Mouse (Mus musculus) spleen, adult 10 weeks (tissue): Measurements from ENCODE around the gene Zdhhc3. TPM values are rescaled to one million over a fixed set of nuclear protein-coding genes. Genes with fewer than 3 reads are reported as not detected.

Experiments used
- polyA plus RNA-seq: library from polyadenylated mRNA; stranded (reverse); fragments of 350-450 nt; fragmentation: Illumina TruSeq; extraction: RNeasy Lipid Tissue Mini Kit (QIAGEN cat#74804); gene quantifications from one replicate; pipeline ENCODE4 v1.2.3, GENCODE M21; 2015; ENCODE audit warnings: low replicate concordance; ENCODE audit not compliant: insufficient read depth

The Zdhhc3 gene
- polyA plus RNA-seq = 42.2 TPM

DNA sequence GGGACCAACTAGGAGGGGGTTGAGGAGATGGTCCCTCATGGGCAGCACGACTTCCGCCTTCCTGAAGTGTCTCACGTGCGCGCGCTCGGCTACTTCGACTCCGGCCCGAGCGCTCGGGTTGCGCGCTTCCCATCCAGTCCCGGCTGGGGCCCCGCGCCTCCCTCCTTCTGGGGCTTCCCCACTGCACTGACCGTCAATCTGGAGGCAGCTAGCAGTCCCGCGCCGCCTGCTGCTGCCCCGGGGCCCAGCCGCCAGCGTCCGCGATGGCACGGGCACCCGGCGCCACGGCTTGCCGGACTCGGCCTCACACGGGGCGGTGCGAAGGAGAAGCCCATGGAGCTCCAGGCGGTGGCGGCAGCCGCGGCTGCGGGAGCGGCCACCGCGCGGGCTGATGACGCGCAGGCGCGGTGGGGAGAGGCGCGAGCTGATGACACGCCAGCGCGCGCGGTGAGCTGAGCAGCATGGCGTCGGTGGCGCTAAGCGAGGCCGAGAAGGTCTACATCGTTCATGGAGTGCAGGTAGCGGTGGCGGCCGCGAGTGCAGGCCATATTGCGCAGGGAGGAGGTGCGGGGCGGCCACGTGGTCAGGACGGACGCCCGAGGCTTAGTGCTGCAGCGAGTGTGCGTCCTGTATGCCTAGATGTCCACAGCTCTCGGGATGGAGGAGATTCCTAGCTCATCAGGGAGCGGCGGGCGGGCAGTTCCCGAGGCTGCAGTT is at the start of gene Zdhhc3, which contains the start of gene Exosc7:
Zdhhc3 (minus strand) TSS at position 401 of the 717 bp plus-strand sequence.
Exosc7 (plus strand) TSS at position 411 of the 717 bp plus-strand sequence.

DNA sequence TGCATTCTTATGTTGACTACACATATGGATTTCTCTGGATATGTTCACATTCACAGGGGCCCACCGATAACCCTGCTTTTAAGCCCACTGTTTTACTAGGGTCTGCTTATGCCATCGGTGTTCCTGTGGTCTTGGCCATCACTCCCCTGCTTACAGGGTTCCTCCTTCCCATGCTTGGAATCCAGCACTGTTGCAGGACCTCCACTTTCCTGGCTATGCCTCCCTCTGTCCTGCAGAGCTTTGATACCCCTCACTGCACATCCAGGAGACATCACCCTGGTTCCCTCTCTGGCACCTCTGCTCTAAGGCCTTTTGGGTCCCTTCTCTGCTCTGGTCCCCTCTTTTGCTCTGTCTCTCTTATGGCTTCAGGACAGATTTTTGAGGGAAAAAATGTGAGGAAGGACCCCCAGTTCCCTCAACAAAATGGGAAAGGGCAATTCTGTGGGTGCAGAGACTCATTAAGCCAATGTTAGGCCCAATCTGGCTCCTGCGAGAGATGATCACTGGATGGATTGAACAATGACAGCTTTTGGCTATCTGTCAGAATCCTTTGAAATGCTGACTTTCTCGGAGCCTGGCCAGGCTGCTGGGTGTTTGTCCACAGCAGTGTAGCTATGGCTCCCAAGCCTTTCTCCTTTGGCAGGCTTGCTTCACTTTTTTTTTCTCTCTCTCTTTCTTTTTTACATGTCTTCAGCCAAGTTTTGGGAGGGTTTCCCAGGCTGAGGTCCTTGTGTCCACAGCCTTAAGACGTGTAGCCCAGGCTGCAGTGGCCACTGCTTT is 37.4 kb upstream of the Zdhhc3 start, which contains the start of gene Clec3b:
Clec3b (plus strand) TSS at position 706 of the 780 bp plus-strand sequence.

DNA sequence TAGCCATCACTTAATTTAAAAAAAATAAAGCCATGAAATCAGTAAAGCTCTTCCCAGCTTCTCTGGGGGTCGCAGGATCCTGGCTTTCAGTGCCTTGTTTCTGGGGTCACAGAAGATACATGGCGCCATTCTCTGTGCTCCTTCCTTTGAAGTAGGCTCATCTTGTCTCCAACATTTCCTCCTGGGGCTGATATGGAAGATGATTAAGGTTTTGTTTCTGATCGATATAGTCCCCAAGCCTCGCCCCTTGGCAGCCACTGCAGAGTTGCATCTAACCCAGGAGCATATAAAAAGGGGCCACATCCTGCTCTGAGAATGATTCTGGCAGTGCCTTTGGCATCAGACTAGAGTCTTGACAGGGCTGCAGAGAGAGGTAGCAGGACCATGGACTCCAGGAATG is 78.6 kb downstream of the Zdhhc3 start, which contains the start of gene Tgm4:
Tgm4 (plus strand) TSS at position 301 of the 400 bp plus-strand sequence.

DNA sequence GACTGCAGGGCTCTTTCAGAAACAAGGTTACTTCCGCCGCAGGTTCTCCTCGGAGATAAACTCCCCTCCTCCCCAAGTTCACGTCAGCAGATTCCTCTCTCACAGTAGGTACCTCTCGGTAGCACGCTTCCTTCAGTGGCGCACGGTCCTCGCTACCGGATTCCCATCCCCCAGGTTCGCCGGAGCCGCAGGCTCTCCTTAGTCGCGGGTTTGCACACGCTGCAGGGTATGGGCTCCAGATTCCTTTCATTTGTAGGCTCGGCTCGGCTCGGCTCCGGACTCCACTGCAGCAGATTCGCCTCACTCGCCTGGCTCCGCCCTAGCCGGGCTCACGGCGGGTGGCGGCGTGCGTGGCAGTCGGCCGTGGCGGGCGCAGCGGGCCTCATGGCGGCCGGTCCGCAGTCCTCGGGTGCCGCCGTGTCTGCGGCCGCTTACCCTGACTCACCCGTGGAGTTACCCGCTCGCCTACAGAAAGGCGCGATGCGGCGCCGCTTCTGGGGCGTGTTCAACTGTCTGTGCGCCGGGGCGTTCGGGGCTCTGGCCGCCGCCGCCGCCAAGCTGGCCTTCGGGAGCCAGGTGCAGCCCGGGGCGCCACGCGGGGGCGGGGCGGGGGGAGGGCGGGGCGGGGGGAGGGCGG is 91.9 kb downstream of the Zdhhc3 start, which contains the start of gene Tmem42:
Tmem42 (plus strand) TSS at position 332 of the 637 bp plus-strand sequence.

Other genes with a start within 250 kb of the Zdhhc3 start
- 188 TPM for gene Zfp445, start 247.2 kb downstream of the Zdhhc3 start, polyA plus RNA-seq
- gene Zkscan7, start 227.5 kb downstream of the Zdhhc3 start, polyA plus RNA-seq = 13.0 TPM
- 3.1 TPM for gene Zfp105, start 190.1 kb downstream of the Zdhhc3 start, polyA plus RNA-seq
- 38.7 TPM for gene 1110059G10Rik, start 162.2 kb downstream of the Zdhhc3 start, polyA plus RNA-seq
- gene Kif15, start 162.2 kb downstream of the Zdhhc3 start, polyA plus RNA-seq = 16.4 TPM
- gene Tmem42, start 91.9 kb downstream of the Zdhhc3 start, polyA plus RNA-seq = 14.8 TPM
- 0.76 TPM for gene Tgm4, start 78.5 kb downstream of the Zdhhc3 start, polyA plus RNA-seq
- 59.8 TPM for gene Exosc7, start within 50 bp of the Zdhhc3 start, polyA plus RNA-seq
- 1.1 TPM for gene Clec3b, start 37.7 kb upstream of the Zdhhc3 start, polyA plus RNA-seq
- gene Cdcp1, start 102.8 kb upstream of the Zdhhc3 start, polyA plus RNA-seq = 3.6 TPM
- 1.7 TPM for gene Tmem158, start 147.6 kb upstream of the Zdhhc3 start, polyA plus RNA-seq